Mouse (Mus musculus) E14TG2a.4 (cell line): ENCODE results near the gene Degs2.

Experiments used
- CTCF ChIP-seq: conservative IDR thresholded peaks from 2 replicates; pipeline ENCODE4 v1.5.1; 2014; ENCODE audit warnings: low read length
- NANOG ChIP-seq: IDR thresholded peaks from 2 replicates; pipeline ENCODE4 v1.6.1; 2014; ENCODE audit warnings: borderline replicate concordance, low read length, mixed read lengths
- POU5F1 ChIP-seq: IDR thresholded peaks from 2 replicates; pipeline ENCODE4 v1.6.1; 2014; ENCODE audit warnings: low read length, borderline replicate concordance

DNA sequence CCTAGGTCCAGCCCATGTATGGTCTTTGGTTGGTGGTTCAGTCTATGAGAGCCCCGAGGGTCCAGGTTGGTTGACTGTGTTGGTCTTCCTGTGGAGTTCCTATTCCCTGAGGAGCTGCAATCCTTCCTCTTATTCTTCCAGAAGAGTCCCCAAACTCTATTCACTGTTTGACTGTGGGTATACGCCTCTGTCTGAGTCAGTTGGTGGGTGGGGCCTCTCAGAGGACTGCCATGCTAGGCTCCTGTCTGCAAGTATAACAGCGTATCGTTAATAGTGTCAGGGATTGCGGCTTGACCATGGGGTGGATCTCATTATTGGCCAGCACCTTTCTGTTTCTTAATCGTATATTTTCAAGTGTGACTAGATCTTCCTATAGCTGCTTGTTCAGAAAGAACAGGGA lies 7.3 kb upstream of the Degs2 start:
- TF ChIP-seq CTCF (no peak), NANOG (no peak), POU5F1 (no peak)
